Mouse (Mus musculus) stomach, adult 2 months (tissue): ENCODE data around the gene Fancb. TPM values are rescaled to one million over a fixed set of nuclear protein-coding genes. Genes with fewer than 3 reads are reported as not detected.

Source experiments
- polyA plus RNA-seq: library from polyadenylated mRNA; depleted of rRNA; stranded (reverse); fragments of >200 nt; gene quantifications from 2 replicates; pipeline ENCODE4 v1.2.3, GENCODE M21; 2012; rRNA removed

The Fancb gene
- 0.06 TPM in 1 of 2 replicates, not detected in the other for polyA plus RNA-seq

DNA sequence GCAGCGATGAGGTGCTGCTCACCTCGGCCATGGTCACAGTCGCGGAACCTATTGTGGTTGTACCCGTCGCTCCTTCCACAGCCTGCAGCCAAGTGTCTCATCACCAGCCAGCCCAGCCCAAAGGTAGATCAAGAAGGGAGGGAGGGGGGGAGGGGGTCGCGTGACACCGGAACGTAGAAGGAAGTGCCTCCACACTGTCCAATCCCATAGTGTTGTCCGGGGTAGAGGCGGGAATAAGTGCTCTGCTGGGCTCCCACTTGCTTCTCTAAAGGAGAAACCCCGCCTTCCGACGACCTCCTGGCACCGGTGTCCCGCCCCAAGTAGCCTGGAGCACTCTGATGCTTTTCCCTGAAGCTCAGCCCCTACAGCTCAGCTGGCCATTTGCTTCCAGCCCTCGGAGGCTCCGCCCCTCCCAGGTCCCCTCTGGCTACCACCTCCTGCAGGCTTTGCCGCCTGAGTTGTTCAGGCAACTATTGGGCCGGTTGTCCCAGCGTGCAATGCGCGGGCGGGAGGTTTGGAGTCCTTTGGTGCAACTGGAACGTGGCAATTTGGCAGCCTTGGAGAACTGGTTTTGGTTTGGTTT lies at the start of gene Fancb, which contains the start of gene Mospd2:
Gene Fancb, plus strand, starts transcription at position 400 of the 583 bp plus-strand sequence.
Gene Mospd2, minus strand, starts transcription at position 183 of the 583 bp plus-strand sequence.

DNA sequence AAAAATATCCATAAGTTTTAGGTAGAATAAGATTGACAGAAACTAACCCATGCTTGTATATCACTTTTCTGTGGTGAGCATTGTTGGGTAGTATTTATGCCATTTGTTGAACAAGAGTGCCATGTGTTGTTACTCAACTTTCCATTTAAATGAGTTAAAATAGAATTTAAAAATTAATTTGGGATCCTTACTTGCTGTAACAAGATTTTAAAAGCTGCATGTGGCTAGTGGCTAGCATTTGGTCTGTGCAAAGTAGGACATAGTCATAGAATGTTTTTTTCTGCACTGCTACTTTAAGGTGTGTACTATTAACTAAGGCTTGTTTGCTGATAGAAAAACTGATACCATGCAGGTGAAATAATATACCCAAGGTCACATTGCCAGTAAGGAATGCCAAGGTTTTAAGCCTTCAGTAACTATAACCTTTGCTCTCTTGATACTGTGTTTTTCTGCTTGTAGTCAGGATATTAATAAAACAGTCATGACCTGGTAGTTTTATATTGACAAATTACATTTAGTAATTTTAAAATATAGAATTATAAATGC lies 24.5 kb downstream of the Fancb start, which contains the start of gene Gm17604:
Gene Gm17604, minus strand, starts transcription at position 51 of the 546 bp plus-strand sequence.

Other genes starting within 250 kb of the Fancb start
- gene Mospd2, start 217 bp upstream of the Fancb start, polyA plus RNA-seq, result 0.26 TPM in 2 replicates
- gene Gm17604, start 24.2 kb downstream of the Fancb start, polyA plus RNA-seq, result not detected in 2 replicates